Comparison of ENCODE assay signal across 18 mouse cellular contexts in the genomic region with DNA sequence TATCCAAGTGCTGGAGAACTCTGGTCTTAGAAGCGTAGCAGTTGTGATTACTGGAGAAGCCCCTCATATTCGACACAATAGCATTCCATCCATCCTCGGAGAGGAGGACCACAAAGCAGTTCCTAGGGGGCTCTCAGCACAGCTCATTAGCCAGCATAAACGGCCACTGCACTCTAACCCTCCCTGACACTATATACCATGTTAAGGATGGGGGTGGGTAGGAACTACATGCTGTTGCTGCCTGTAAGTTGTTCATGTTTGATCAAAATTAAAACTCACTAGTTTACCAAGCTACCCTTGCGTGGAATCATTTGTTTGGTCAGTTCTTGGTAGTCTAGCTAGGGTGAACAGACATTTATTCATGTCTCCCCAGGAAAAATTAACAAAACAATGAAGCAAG. TPM values are rescaled to one million over a fixed set of nuclear protein-coding genes. Genes with fewer than 3 reads are reported as not detected.
DNase-seq lines count a peak whose midpoint lies in the region; TF ChIP-seq lines count a peak whose summit lies in the region.
"Had no signal": no experiment of that assay in that cellular context is flagged by ENCODE, and none has a peak within 500 bp of the region (broad histone marks: within the 10 kb centered on the region; RNA-seq: fewer than 3 reads in every experiment).

No protein-coding gene starts in this region.

- TF ChIP-seq POLR2A in testis, adult 2 months (IDR thresholded peaks at IDR 0.05; ENCODE audit: control insufficient read depth, low read depth, low read length), result no peak

- no peak for TF ChIP-seq CTCF in testis, adult 2 months (IDR thresholded peaks at IDR 0.05; ENCODE audit: control insufficient read depth, insufficient read depth, insufficient replicate concordance, low read depth, low read length)

- H3K27me3 ChIP-seq in testis, adult 2 months (ENCODE audit: control insufficient read depth, insufficient read depth, low read length), result no peaks in the 10 kb centered on the region
- H3K27me3 ChIP-seq: CH12.LX, Patski had no signal

- DNase-seq in heart, adult 11 months, result peak; percentile 70
- DNase-seq in heart, postnatal 36 days, result no peak
- DNase-seq in retina, embryonic 14.5 days (ENCODE audit: low spot score), result peak; percentile 66
- no peak for DNase-seq in retina, postnatal 1 day
- DNase-seq in testis, postnatal 14 days (ENCODE audit: low spot score), result no peak
- DNase-seq: adrenal gland, adult 2 months; adrenal gland, adult 8-10 months; adrenal gland, postnatal 10 days; adrenal gland, postnatal 14 days; adrenal gland, postnatal 25 days; adrenal gland, postnatal 36 days; B cell, adult 2 months; cerebellum, adult 11 months; cerebellum, adult 11-12 months; cerebellum, adult 18-20 months had no signal

- H3K36me3 ChIP-seq in testis, adult 2 months (ENCODE audit: control insufficient read depth, insufficient read depth, low read length), result no peaks in the 10 kb centered on the region

- peaks cover 2% of the 10 kb centered on the region; the same call in 1 of the 2 replicates for H3K4me1 ChIP-seq in testis, adult 2 months (ENCODE audit: control insufficient read depth, insufficient read depth, low read length)

- H3K27ac ChIP-seq in testis, adult 2 months (ENCODE audit: control insufficient read depth, insufficient read depth, low read depth, low read length), result no peak overlapping the region

- peak overlapping the region; percentile 4; the same call in 1 of the 2 replicates for H3K4me3 ChIP-seq in testis, adult 2 months (ENCODE audit: control insufficient read depth, low read depth, low read length)

- intact Hi-C loops in heart, postnatal 36 days (cut with DNase I), result no loop called here

RNA-seq across cellular contexts. Expression of a gene that starts 5.9 kb away (rescaled TPM):
- 1 to 10 TPM; 7.5 to 8.7 TPM for total RNA-seq in heart, postnatal 36 days (2021)
- polyA plus RNA-seq in testis, adult 2 months (2012; rRNA removed), result 11.1 and 13.1 TPM in 2 replicates

RNA-seq across cellular contexts. Expression of a gene that starts 12.0 kb away (rescaled TPM):
- total RNA-seq in heart, postnatal 36 days (2021), result 10 to 100 TPM; 15.9 to 22.1 TPM
- polyA plus RNA-seq in testis, adult 2 months (2012; rRNA removed), result 187 and 199 TPM in 2 replicates

RNA-seq across cellular contexts. Expression of a gene that starts 12.1 kb away (rescaled TPM):
- 1 to 10 TPM; 2.3 to 2.9 TPM for total RNA-seq in heart, postnatal 36 days (2021)
- 11.6 and 13.7 TPM in 2 replicates for polyA plus RNA-seq in testis, adult 2 months (2012; rRNA removed)

RNA-seq across cellular contexts. Expression of a gene that starts 57.0 kb away (rescaled TPM):
- 10 to 100 TPM; 42.7 to 47.7 TPM for total RNA-seq in heart, postnatal 36 days (2021)
- polyA plus RNA-seq in testis, adult 2 months (2012; rRNA removed), result 52.6 and 54.0 TPM in 2 replicates

Comparison
In these comparisons a context has a peak if more than half of its experiments do, and no peak if none do; other contexts are left out.
1. DNase-seq: peak in heart, adult 11 months (single experiment) and retina, embryonic 14.5 days (single experiment); none in heart, postnatal 36 days (0 of 2), retina, postnatal 1 day (single experiment) and testis, postnatal 14 days (single experiment).